In the genomic region with DNA sequence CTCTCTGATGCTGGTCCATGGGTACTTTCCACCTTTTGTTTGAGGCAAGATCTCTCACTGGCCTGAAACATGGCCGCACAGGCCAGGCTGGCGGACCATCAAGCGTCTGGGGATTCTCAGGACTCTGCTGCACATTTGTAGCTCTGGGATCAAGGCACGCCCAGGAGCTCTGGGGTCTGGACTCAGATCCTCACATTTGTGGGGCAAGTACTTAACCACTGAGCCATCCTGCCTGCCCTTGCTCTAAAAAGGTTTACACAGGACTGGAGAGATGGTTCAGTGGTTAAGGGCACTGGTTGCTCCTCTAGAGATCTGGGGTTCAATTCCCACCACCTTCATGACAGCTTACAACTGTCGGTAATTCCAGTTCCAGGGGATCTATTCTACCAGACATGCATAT, we compare ENCODE assay signal across 24 mouse cellular contexts. TPM values are rescaled to one million over a fixed set of nuclear protein-coding genes. Genes with fewer than 3 reads are reported as not detected.
A peak's percentile ranks its signal among the peaks of the same experiment; 100 is the strongest.
DNase-seq lines count a peak whose midpoint lies in the region.
"Had no signal": no experiment of that assay in that cellular context is flagged by ENCODE, and none has a peak within 500 bp of the region (broad histone marks: within the 10 kb centered on the region; RNA-seq: fewer than 3 reads in every experiment).

No protein-coding gene starts in this region.

- DNase-seq in heart, adult 11 months: peak; percentile 91
- DNase-seq in heart, adult 8-10 months (ENCODE audit: low spot score): no peak
- DNase-seq in ES-CJ7 (ENCODE audit: low read depth, low spot score) (peak; percentile 14), ZHBTc4 (ENCODE audit: low read depth, low spot score) (peak; percentile 26)
- no peak for DNase-seq in adrenal gland, postnatal 4 days (ENCODE audit: low spot score in 2 of 2)
- no peak for DNase-seq in lung, postnatal 14 days
- DNase-seq: adrenal gland, adult 2 months; adrenal gland, adult 8-10 months; adrenal gland, postnatal 10 days; adrenal gland, postnatal 14 days; adrenal gland, postnatal 25 days; adrenal gland, postnatal 36 days; B cell, adult 2 months; cerebellum, adult 11 months; cerebellum, adult 11-12 months; cerebellum, adult 18-20 months; cerebellum, adult 2 months; cerebellum, adult 8-10 months; cerebellum, adult 9-10 months had no signal

RNA-seq across cellular contexts. Expression of gene Mtfmt, which starts 4.7 kb away (rescaled TPM):
- total RNA-seq in heart, adult 8-10 months (2022): 1 to 10 TPM; 5.4 to 7.9 (median 6.9) TPM
- 10 to 100 TPM; 18.1 to 20.4 TPM for total RNA-seq in adrenal gland, postnatal 4 days (2021)

RNA-seq across cellular contexts. Expression of gene Slc51b, which starts 8.2 kb away (rescaled TPM):
- not detected for total RNA-seq in heart, adult 8-10 months (2022)
- total RNA-seq in adrenal gland, postnatal 4 days (2021): 1 to 10 TPM; 1.4 to 2.4 TPM
- total RNA-seq: adrenal gland, adult 18-20 months; adrenal gland, adult 8-10 months; adrenal gland, postnatal 14 days; adrenal gland, postnatal 25 days; adrenal gland, postnatal 36 days; CH12.LX; ES-E14; G1E; MEL had no signal

RNA-seq across cellular contexts. Expression of gene Spg21, which starts 29.8 kb away (rescaled TPM):
- 10 to 100 TPM; 12.9 to 17.1 (median 15.9) TPM for total RNA-seq in heart, adult 8-10 months (2022)
- total RNA-seq in adrenal gland, postnatal 4 days (2021): 10 to 100 TPM; 53.9 to 67.0 TPM

RNA-seq across cellular contexts. Expression of gene Rasl12, which starts 32.6 kb away (rescaled TPM):
- 1 to 10 TPM; 5.5 to 8.0 (median 6.0) TPM for total RNA-seq in heart, adult 8-10 months (2022)
- 10 to 100 TPM; 12.3 to 13.7 TPM for total RNA-seq in adrenal gland, postnatal 4 days (2021)

RNA-seq across cellular contexts. Expression of gene Kbtbd13, which starts 39.5 kb away (rescaled TPM):
- total RNA-seq in heart, adult 8-10 months (2022): 1 to 10 TPM; 2.4 to 3.6 (median 3.1) TPM
- 1 to 10 TPM in 1 of 2 experiments, under 1 TPM in 1; 0.99 to 1.0 TPM for total RNA-seq in adrenal gland, postnatal 4 days (2021)
- total RNA-seq: CH12.LX, G1E, MEL had no signal

Comparison
In these comparisons a context has a peak if more than half of its experiments do, and no peak if none do; other contexts are left out.
1. DNase-seq: peak in heart, adult 11 months (single experiment), ES-CJ7 (single experiment) and ZHBTc4 (single experiment); none in heart, adult 8-10 months (single experiment), adrenal gland, postnatal 4 days (0 of 2) and lung, postnatal 14 days (single experiment).